Mouse (Mus musculus) brain, embryonic 14.5 days (tissue): Measurements from ENCODE around the gene H2-DMb1. TPM values are rescaled to one million over a fixed set of nuclear protein-coding genes. Genes with fewer than 3 reads are reported as not detected.
A peak's percentile ranks its signal among the peaks of the same experiment; 100 is the strongest.

Experiments
- DNase-seq: peaks from one replicate; pipeline ENCODE4 v3.0.0-alpha.2; 2011; ENCODE audit warnings: low read depth
- CTCF ChIP-seq: fragments of 200-500 bp; IDR thresholded peaks from 2 replicates; pipeline ENCODE4 v1.5.1; 2012; ENCODE audit warnings: inconsistent platforms, mild to moderate bottlenecking, moderate library complexity, borderline replicate concordance; ENCODE audit not compliant: insufficient read depth, insufficient read length; ENCODE audit errors: extremely low read depth
- POLR2A ChIP-seq: fragments of 200-500 bp; IDR thresholded peaks from 2 replicates; pipeline ENCODE4 v1.6.1; 2012; ENCODE audit warnings: mild to moderate bottlenecking, inconsistent platforms, borderline replicate concordance; ENCODE audit not compliant: poor library complexity, insufficient read depth, insufficient read length, severe bottlenecking; ENCODE audit errors: extremely low read depth
- polyA plus RNA-seq: library from polyadenylated mRNA; depleted of rRNA; stranded (reverse); fragments of >200 nt; gene quantifications from 2 replicates; pipeline ENCODE4 v1.2.3, GENCODE M21; 2012

The H2-DMb1 gene
- polyA plus RNA-seq, 1 experiment = 1.1 TPM

DNA sequence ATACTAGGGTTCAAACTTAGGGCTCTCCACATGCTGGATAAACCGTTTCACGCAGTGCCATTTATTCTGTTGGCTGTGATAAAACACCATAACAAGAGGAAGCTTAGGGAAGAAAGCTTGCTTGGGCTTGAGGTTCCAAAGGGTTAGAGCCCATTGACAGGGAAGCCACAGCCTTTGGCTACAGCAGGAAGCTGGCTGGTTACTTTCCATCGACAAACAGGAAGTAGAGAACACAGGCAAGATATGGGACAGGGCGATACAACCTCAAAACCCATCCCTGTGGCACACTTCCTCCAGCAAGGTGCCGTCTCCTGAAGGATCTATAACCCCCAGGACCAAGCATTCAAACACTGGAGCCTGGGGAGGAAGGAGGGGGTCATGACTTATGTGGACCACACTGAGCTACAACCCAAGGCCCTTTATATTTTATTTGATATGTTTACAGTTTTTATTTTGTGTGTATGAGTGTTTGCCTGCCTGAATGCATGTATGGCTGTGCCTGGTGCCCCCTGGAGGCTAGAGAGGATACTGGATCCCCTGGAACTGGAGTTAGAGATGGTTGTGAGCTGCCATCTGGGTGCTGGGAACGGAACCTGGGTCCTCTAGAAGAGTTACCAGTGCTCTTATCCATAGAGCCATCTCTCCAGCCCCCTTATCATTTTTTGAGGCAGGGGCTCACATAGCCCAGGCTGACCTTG, 12.3 kb downstream of the H2-DMb1 start:
- peak; percentile 11; the same call in 1 of the 2 replicates for TF ChIP-seq CTCF
- no peak for TF ChIP-seq POLR2A
- no peak for DNase-seq

- TF ChIP-seq CTCF (peak; percentile 67), POLR2A (no peak)
- DNase-seq = peak; percentile 66
These were observed 16.4 kb downstream of the H2-DMb1 start for GRCm38 (mm10) chr17:34169279-34169678.

- DNase-seq = no peak
- no peak for TF ChIP-seq POLR2A
- TF ChIP-seq CTCF = no peak
These were observed 17.6 kb downstream of the H2-DMb1 start for GRCm38 (mm10) chr17:34170487-34170876.

DNA sequence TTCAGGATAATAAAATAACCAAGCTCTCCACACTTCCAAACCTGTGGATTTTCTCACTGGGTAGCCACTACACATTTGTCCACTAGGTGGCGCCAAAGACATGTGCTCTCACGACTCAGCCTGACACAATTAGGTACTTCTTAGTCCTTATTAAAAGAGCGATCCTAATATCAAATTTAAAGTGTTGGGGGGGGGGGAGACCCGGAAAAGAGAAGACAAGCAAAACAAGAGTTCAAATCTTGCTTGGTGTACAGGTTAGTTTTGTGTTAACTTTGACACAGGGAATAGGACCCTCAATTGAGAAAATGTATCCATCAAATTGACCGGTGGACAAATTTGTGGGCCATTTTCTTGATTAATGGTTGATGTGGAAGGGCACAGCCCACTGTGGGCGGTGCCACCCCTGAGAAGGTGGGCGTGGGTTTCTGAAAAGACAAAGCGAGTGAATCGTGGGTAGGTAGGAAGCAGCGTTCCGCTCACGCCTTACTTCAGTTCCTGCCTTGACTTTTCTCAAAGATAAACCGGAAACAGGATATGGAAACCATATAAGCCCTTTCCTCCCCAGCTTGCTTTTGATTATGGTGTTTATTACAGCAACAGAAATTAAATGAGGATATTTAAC, 18.1 kb downstream of the H2-DMb1 start:
- peak; percentile 81 for DNase-seq
- TF ChIP-seq POLR2A (no peak), CTCF (peak; percentile 88; the same call in 1 of the 2 replicates)

- DNase-seq = no peak
- TF ChIP-seq CTCF = peak; percentile 28; the same call in 1 of the 2 replicates
- TF ChIP-seq POLR2A = no peak
These were observed 19.7 kb downstream of the H2-DMb1 start for GRCm38 (mm10) chr17:34172528-34172927.

DNA sequence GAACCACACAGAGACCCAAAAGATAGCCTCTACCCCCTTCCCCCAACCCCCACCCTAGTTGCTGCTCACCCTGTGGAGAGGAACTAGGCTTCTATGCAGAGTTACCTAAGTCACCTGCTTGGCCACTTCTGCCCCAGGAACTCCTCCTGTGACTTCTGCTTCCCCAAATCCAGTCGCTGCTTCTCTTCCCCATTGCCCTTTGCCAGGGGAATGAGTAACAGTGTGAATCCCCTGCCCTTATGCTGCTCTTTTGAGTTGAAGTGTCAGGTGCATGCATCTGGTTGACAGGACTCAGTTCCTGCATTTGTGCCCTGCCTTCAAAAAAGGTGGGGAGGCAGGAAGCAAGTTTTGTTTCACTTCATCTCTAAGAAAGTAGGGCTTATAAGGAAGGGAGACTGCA, 21.2 kb downstream of the H2-DMb1 start:
- no peak for TF ChIP-seq POLR2A
- TF ChIP-seq CTCF = no peak
- no peak for DNase-seq

- DNase-seq = no peak
These were observed 24.3 kb downstream of the H2-DMb1 start for GRCm38 (mm10) chr17:34177179-34177578.

GRCm38 (mm10) chr17:34179019-34179418, 26.1 kb downstream of the H2-DMb1 start:
- no peak for DNase-seq
- TF ChIP-seq POLR2A (no peak), CTCF (no peak)

More at GRCm38 (mm10) chr17:34177179-34177578, 24.3 kb downstream of the H2-DMb1 start:
- TF ChIP-seq POLR2A (no peak), CTCF (peak; percentile 24; the same call in 1 of the 2 replicates)

DNA sequence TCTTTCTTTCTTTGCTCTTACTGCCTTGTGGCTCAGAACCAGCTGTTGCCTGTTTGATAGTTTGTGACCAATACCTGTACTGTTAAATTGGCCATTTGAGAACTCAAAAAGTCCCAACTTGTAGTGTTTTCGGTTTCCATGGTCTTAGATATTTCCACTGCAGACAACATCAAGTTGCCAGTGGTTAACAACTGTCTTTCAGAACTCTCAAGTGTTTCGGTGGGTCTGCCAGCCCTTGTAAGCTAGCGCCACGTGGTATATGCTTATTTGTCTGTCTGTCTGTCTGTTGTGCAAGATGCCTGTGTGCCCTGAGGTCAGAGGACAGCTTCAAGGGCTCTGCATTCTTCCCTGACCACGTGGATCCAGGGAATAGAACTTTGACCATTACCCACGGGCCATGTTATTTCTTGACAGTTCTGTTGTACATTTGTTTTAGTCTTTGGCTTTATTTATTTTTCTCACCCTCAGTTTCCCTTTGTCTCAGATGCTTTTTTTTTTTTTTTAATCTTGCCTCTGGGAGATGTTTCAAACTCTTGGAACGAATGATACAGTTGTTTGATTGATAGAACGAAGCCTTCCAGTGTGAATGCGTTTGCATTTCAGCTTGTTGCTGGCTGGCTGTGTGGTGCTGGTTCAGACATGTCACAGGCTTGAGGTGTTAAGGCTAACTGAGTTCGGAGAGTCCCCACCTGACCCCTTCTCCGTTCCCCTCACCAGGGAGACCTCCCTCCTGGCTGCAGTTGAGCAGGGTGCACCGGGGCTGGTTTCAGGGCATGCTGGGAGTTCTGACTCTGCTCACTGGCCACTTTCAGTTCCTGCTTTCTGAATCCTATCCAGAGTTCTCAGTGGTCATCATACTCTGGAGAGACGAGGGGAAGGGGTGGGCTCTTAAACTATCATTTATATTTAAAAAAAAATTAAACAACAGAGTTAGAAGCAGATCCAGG, 27.3 kb downstream of the H2-DMb1 start:
- DNase-seq = no peak
- TF ChIP-seq CTCF (no peak), POLR2A (no peak)

DNA sequence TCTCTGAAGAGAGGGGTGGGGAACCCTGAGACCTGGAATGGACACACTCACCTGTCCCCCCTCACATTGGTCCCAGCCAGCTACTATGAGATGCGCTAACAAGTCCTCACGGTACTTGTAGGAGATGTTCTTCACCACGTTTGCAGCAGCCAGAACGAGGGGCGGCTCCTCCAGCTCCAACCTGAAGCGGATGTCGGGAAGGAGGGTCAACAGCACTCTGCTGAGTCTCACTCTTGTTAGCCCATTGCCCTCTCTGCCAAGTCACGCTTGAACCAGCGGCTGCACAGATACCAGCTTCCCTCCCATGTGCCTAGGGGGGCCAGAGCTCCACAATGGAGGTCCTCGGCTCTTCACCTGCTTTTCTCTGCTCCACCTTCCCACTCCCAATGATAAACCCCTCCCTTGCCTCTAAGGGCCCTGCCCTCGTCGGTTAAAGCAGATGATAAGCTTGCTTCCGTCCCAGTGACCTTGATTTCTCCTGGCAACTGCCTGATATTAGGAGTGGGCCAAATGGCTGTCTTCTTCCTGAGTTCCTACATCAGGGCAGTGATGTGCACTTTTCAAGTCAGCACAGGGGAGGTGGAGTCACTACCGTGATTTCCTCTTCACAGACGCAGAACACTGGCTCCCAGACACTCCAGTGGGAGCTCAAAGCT, 30.8 kb downstream of the H2-DMb1 start:
- no peak for DNase-seq
- TF ChIP-seq POLR2A (no peak), CTCF (no peak)

GRCm38 (mm10) chr17:34185526-34185925, 32.7 kb downstream of the H2-DMb1 start:
- DNase-seq = no peak
- no peak for TF ChIP-seq POLR2A
- TF ChIP-seq CTCF = no peak

GRCm38 (mm10) chr17:34186885-34187260, 34.0 kb downstream of the H2-DMb1 start:
- DNase-seq = no peak
- TF ChIP-seq CTCF = no peak
- no peak for TF ChIP-seq POLR2A

- DNase-seq = peak; percentile 96
- TF ChIP-seq CTCF (no peak), POLR2A (no peak)
These were observed 34.5 kb downstream of the H2-DMb1 start, which contains the start of the genes Tap1 and Psmb9 for GRCm38 (mm10) chr17:34187261-34187916. Gene Tap1, plus strand, starts transcription at chr17:34187553. Gene Psmb9, minus strand, starts transcription at chr17:34187764.

DNA sequence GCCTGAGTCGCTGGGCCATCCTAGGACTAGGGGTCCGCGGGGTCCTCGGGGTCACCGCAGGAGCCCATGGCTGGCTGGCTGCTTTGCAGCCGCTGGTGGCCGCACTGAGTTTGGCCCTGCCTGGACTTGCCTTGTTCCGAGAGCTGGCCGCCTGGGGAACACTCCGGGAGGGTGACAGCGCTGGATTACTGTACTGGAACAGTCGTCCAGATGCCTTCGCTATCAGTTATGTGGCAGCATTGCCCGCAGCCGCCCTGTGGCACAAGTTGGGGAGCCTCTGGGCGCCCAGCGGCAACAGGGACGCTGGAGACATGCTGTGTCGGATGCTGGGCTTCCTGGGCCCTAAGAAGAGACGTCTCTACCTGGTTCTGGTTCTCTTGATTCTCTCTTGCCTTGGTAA, 35.1 kb downstream of the H2-DMb1 start:
- no peak for DNase-seq
- TF ChIP-seq CTCF (no peak), POLR2A (no peak)
